Mouse (Mus musculus): Measurements from ENCODE around the gene Fbxo28.

DNA sequence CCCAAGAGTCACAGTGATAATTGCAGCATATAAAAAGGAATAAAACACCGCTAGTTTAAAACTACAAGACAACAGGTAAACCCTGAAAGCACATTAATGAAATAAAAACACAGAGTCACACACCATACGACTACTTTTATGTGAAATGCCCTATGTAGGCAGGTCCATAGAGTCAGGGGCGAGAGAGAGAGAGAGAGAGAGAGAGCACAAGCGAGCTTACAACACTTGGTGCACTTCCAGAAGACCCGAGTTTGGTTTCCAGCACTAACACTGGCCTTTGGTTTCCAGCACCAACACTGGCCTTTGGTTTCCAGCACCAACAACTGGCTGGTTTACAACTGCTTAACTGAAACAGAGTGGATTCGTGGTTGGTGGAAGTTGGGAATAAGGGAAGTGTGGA, 564 bp upstream of the Fbxo28 start:
- TF ChIP-seq POLR2A (IDR thresholded peaks at IDR 0.05; ENCODE audit: insufficient read depth, low read depth, low read length): no peak
- TF ChIP-seq CTCF (IDR thresholded peaks at IDR 0.05; ENCODE audit: insufficient read depth, low read depth, low read length): no peak

Measured in olfactory bulb, adult 2 months (tissue).